ENCODE assay signal across 11 mouse cellular contexts in the genomic region with DNA sequence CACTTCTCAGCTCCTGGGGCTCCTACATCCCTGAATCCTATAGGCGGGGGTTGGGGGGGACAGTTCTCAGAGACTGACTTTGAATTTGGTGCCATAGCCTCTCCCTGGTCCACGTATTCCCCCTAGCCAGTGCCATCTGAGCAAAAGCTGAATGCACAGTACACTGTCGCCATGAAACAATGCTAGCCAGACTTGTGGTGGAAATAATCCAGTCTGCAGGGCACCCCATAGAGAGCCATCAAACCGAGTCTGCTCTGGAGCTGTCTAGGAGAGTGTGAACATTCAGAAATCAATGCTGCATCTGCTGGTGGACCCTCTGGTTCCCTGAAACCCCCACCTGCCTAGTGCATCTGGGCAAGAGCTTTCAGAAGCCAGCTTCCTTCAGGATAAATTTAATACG. TPM values are rescaled to one million over a fixed set of nuclear protein-coding genes. Genes with fewer than 3 reads are reported as not detected.
DNase-seq lines count a peak whose midpoint lies in the region; ATAC-seq and TF ChIP-seq lines count a peak whose summit lies in the region.
"Had no signal": no experiment of that assay in that cellular context is flagged by ENCODE, and none has a peak within 500 bp of the region (broad histone marks: within the 10 kb centered on the region; RNA-seq: fewer than 3 reads in every experiment).

No protein-coding gene starts in this region.

- ATAC-seq in hindbrain, embryonic 15.5 days (ENCODE audit: low FRiP score, low read depth), result peak; percentile 49

- peaks cover 66% of the 10 kb centered on the region for H3K4me1 ChIP-seq in hindbrain, embryonic 15.5 days (replicated peaks)
- H3K4me1 ChIP-seq in olfactory bulb, adult 2 months (ENCODE audit: control insufficient read depth, insufficient read depth, low read length), result peaks cover 15% of the 10 kb centered on the region

- peak overlapping the region; percentile 99 for H3K27ac ChIP-seq in layer of hippocampus, adult 2 months
- peak overlapping the region; percentile 94 for H3K27ac ChIP-seq in hindbrain, embryonic 15.5 days (replicated peaks)
- H3K27ac ChIP-seq in olfactory bulb, adult 2 months (ENCODE audit: insufficient read depth, low read depth, low read length), result peak overlapping the region; percentile 84
- H3K27ac ChIP-seq: macrophage had no signal

- no peak for TF ChIP-seq POLR2A in olfactory bulb, adult 2 months (IDR thresholded peaks at IDR 0.05; ENCODE audit: insufficient read depth, low read depth, low read length)

- H3K4me2 ChIP-seq in hindbrain, embryonic 15.5 days, result peak overlapping the region; percentile 74

- no peak for DNase-seq in layer of hippocampus, adult 2 months (ENCODE audit: low spot score in 2 of 2)
- DNase-seq in layer of hippocampus, adult 8-10 months (ENCODE audit: low spot score in 2 of 2), result no peak
- DNase-seq in cerebellum, adult 9-10 months, result peak; percentile 76
- no peak for DNase-seq in adrenal gland, postnatal 4 days (ENCODE audit: low spot score in 2 of 2)
- no peak for DNase-seq in B cell, adult 2 months
- DNase-seq: kidney, postnatal 36 days had no signal

- peak overlapping the region; percentile 66 for H3K4me3 ChIP-seq in layer of hippocampus, adult 2 months
- peak overlapping the region; percentile 50 for H3K4me3 ChIP-seq in hindbrain, embryonic 15.5 days
- peak overlapping the region; percentile 49 for H3K4me3 ChIP-seq in olfactory bulb, adult 2 months (ENCODE audit: insufficient read depth, low read depth, low read length)

- peak overlapping the region; percentile 75 for H3K9ac ChIP-seq in hindbrain, embryonic 15.5 days

- no peak for TF ChIP-seq CTCF in layer of hippocampus, adult 2 months (conservative IDR thresholded peaks at IDR 0.05)
- TF ChIP-seq CTCF in olfactory bulb, adult 2 months (IDR thresholded peaks at IDR 0.05; ENCODE audit: insufficient read depth, low read depth, low read length), result no peak

- H3K27me3 ChIP-seq in hindbrain, embryonic 15.5 days, result no peaks in the 10 kb centered on the region

- no peaks in the 10 kb centered on the region for H3K36me3 ChIP-seq in hindbrain, embryonic 15.5 days

- no peaks in the 10 kb centered on the region for H3K9me3 ChIP-seq in hindbrain, embryonic 15.5 days

- 26% methylated on average over 5 of the region's 5 CpGs for WGBS in hindbrain, embryonic 15.5 days
- WGBS in olfactory bulb, adult 2 months, result 16% methylated on average over 5 of the region's 5 CpGs

RNA-seq across cellular contexts. Expression of a gene that starts 9.7 kb away (rescaled TPM):
- 100 to 1,000 TPM; 228 to 229 TPM for total RNA-seq in layer of hippocampus, adult 2 months (2021)
- 100 to 1,000 TPM; 184 to 212 (median 200) TPM for total RNA-seq in layer of hippocampus, adult 8-10 months (2022)
- polyA plus RNA-seq in hindbrain, embryonic 15.5 days (2015; fragmentation: Nextera tagmentation; extraction: Ambion mirVana), result 233 and 237 TPM in 2 replicates
- polyA plus RNA-seq in olfactory bulb, adult 2 months (2012; ENCODE audit: insufficient read depth, insufficient read length, low replicate concordance, missing spikeins), result 369 TPM in 1 of 2 replicates, not detected in the other
- 1 to 10 TPM; 4.5 to 6.7 TPM for total RNA-seq in adrenal gland, postnatal 4 days (2021)
- total RNA-seq: granulocyte monocyte progenitor cell, adult 5-6 weeks; neutrophil, adult 5-6 weeks had no signal
- polyA plus RNA-seq: macrophage had no signal

Comparison
In these comparisons a context has a peak if more than half of its experiments do, and no peak if none do; other contexts are left out.
1. RNA of a gene that starts 9.7 kb away (total RNA-seq): 228 to 229 TPM in layer of hippocampus, adult 2 months and 184 to 212 TPM in layer of hippocampus, adult 8-10 months; 4.5 to 6.7 TPM in adrenal gland, postnatal 4 days; every median in the first group is over 10 times any median in the second.
2. Peak in every context shown above with its lines, with median percentiles within 50 percentile points of each other: H3K27ac ChIP-seq and H3K4me3 ChIP-seq.